Mouse (Mus musculus): ENCODE measurements around the gene Srsf10.

Gene Srsf10

DNA sequence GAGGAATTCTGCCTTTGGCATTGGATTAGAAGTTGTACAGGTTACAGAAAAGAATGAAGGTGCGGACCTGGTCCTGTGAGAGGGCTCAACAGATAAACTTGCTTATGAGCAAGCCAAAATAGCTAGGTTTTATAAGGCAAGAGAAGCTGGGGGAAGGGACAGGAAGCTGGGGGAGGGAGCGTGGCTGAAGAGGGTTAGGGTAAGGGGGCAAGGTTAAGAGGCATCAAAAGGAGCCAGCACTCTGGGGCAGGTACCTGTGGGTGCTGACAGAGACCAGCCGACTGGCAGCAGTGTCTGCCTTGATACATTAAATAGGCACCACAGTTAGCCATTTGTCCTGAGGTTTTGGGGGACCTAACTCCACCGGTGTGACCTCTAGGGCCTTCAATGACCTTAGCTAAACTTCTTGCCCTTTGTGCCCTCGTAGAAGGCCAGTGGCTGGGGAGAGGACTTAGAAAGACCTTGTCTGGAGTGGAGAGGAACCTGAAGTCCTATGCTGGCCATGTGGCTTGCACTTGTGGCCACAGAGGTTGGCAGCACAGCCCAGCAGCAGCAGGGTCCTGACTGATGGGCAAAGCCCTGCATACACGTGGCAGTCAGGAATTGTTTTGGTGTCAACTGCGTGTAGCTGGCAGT is 28.5 kb downstream of the Srsf10 start:
- in situ Hi-C loops (cut with MboI, MseI), result no loop called here

DNA sequence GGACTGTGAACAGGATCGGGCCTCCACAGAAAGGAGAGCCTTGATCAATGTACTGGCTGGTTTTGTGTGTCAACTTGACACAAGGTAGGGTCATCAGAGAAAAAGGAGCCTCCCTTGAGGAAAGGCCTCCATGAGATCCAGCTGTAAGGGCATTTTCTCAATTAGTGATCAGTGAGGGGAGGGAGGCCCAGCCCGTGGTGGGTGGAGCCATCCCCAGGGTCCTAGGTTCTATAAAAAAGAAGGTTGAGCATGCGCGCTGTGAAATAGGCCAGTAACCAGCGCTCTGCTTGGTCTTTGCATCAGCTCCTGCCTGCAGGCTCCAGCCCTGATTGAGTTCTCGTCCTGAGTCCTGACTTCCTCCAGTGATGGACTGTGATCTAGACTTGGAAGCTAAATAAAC is 29.0 kb downstream of the Srsf10 start:
- in situ Hi-C loops (cut with MboI, MseI), result no loop called here

DNA sequence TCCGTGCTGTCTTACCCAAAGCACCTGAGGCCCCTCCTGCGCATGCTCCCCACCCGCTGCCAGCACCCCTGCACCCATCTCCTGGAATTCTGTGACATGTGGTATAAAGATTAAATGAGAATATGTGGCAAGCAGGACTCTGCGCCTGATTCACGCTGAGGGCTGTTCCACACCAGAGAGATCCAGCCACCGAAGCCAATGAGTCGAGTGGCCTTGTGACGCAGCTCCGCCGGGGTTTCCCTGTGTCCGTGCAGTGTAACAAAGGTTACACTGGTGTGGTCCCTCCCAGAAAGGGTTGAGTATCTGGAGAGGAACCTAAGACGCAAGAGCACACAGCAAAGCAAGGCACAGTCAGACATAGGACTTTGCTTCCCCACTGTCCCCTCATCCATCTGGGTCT is 30.1 kb downstream of the Srsf10 start:
- in situ Hi-C loops (cut with MboI, MseI), result loop anchor here (5.0 kb wide), 1 partner anchor 42 kb away; no protein-coding TSS in a partner anchor

DNA sequence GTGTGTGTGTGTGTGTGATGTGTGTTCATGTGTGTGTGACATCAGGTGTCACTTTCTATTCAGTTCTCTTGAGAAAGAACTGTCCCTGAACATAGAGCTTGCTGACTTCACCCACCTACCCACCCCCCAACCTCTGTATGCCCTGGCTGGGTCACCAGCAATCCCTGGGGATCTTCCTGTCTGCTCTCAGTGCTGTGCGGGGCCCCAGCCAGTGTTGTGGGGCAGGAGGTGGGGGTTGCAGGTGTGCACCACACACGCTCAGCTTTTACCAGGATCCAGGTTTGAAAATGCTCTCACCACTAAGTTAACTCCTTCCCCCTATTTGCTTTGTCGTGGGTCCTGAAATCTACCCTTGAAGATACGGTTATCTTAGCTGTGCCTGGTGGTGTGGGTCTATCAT is 30.6 kb downstream of the Srsf10 start:
- in situ Hi-C loops (cut with MboI, MseI), result loop anchor here (5.0 kb wide), 1 partner anchor 41 kb away; no protein-coding TSS in a partner anchor

DNA sequence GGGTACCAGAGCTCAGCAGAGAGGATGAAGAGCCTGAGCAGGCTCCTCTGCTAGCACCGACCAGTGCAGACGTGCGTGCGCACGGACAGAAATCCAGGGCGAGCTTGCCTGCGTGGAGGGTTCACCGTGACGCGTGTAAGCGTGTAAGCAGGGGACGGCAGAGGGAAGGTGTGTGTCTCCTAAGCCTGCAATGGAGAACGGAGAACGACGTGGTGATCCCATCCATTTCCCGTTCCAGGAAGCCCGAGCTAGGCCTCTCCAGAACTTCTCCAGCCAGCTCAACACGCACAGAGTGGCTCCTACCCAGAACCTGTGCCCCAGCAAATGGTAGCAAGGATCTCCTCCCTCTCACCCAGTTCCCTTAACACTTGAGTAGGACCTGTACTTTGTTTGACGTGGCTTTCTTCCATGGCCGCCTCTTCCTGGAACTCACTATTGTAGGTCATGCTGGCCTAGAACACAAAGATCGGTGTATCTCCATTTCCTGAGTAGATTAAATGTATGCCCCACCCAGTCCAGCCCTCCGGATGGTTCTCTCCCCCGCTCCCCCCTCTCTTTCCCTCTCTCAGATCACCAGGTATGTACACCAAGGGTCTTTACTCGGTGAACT is 33.0 kb downstream of the Srsf10 start:
- in situ Hi-C loops (cut with MboI, MseI), result loop anchor here (5.0 kb wide), 1 partner anchor 39 kb away; no protein-coding TSS in a partner anchor

DNA sequence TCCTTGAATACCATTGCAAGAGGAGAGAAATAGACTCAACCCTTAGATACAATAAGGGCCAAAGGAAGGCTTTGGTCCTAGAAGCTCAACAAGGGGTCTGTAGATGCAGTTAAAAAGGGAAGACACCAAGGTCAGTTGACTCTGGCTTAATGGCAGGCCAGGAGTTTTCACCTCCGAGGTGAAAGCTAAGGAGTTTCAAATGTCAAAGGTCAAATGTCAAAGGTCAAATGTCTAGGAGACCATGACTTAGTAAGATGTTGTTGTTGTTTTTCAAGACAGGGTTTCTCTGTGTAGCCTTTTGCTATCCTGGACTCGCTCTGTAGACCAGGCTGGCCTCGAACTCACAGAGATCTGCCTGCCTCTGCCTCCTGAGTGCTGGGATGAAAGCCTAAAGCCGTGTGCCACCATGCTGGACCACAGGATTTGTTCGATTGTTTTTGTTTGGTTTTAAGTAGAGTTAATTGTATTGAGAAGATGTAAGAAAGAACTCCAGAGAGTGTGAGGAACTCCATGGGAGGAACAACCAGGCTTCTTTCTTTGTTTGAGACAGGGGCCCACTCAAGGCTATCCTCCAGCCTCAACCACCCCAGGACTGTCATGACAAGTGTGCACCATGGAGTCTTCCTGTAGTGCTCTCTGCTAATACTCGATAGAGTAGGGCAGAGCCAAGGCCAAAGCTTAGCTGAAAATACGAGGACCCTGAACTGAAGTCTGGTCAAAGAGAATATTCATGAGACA is 33.8 kb downstream of the Srsf10 start:
- in situ Hi-C loops (cut with MboI, MseI), result loop anchor here (5.0 kb wide), 1 partner anchor 38 kb away; no protein-coding TSS in a partner anchor

DNA sequence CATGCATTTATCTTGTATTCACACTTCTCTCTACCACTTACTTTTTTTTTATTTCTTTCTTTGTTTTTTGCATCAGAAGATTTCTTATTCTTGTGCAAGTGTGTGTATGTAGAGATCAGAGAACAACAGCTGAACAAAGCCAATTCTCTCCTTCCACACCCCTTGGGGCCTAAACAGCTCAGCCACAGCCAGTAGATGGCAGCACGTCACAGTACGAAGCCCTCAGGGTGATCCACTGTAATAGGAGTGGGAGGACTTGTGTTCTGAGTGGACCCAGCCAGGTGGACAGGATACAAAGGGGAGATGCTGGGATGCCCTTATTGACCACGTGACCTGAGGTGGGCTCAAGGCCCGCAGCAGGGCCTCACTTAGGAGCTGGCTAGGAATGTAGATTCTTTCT is 34.3 kb downstream of the Srsf10 start:
- in situ Hi-C loops (cut with MboI, MseI), result loop anchor here (5.0 kb wide), 1 partner anchor 37 kb away; no protein-coding TSS in a partner anchor

DNA sequence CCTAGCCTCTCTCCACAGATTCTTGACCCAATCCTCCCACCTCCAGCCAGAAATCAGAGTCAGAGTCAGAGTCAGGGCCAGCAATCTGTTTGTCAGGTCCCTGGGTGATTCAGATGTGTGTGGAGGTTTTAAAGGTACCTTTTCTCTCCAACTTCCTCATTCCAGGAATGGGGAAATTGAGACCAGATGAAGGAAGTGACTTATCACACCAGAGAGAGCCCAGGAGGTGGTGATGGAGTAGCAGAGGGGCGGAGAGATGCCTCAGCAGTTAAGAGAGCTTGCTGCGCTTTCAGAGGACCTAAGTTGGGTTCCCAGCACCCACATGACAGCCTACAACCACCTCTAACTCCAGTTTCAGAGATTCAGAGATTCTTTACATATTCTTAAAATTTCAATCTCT is 36.0 kb downstream of the Srsf10 start:
- in situ Hi-C loops (cut with MboI, MseI), result no loop called here

DNA sequence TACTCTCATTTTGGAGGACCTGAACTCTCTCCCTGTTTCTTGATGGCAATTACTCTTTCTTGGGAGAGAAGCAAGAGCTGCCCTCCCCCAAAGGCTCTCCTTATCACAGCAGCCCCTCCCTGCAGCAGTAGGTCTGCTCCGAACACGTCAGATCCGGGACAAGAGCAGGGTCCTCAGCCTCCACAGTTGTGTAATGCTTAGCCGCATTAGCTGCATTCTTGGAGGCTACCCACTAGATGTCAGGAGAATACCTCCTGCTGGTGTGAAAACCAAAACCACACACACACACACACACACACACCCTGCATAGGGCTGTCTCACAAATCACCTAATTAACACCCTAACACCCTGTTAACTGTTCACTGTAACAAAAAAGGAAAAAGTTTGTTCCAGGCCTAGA is 37.3 kb downstream of the Srsf10 start:
- in situ Hi-C loops (cut with MboI, MseI), result no loop called here

DNA sequence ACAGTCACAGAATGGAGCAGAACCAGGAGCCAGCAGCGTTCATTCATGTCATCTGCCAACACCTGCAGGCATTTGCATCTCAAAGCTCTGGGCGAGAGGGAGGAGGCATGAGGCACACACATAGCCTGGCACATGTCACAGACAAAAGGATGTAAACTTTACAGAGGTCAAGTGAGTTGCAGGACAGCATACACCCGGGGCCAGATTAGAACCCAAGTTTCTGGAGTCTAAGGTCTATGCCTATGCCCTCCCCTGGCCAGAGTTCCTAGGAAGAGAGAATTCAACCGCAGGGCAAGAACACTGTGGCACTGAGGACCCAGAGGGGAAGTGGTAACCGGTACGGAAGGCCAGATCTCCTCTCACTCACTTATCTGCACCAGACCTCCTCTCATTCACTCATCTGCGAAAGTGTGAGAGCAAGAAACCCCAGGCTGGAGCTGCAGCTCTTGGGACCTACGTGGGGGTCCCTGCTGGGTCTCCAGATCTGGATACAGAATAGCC is 39.6 kb downstream of the Srsf10 start, which contains the start of gene Cnr2:
TSS of gene Cnr2 (plus strand) at position 324 of the 501 bp plus-strand sequence.
- in situ Hi-C loops (cut with MboI, MseI), result no loop called here

DNA sequence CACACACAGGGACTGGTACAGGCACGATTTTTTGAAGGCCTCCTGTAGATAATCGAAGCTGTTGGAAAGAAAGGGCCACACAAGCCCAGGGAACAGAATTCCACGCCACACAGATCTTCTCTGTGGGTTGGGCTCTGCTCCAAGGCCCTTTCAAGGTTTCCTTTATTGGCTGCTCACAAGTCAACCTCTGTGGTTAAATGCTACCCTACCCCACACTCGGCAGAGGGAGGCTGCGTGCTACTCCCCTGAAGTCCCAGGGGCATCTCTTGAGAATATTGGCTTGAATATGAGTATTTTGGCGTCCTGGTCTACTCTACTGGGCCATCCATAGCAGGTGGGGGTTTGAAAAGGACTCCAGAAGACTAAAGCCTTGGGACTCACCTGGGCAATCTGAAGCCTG is 40.6 kb downstream of the Srsf10 start:
- in situ Hi-C loops (cut with MboI, MseI), result no loop called here

DNA sequence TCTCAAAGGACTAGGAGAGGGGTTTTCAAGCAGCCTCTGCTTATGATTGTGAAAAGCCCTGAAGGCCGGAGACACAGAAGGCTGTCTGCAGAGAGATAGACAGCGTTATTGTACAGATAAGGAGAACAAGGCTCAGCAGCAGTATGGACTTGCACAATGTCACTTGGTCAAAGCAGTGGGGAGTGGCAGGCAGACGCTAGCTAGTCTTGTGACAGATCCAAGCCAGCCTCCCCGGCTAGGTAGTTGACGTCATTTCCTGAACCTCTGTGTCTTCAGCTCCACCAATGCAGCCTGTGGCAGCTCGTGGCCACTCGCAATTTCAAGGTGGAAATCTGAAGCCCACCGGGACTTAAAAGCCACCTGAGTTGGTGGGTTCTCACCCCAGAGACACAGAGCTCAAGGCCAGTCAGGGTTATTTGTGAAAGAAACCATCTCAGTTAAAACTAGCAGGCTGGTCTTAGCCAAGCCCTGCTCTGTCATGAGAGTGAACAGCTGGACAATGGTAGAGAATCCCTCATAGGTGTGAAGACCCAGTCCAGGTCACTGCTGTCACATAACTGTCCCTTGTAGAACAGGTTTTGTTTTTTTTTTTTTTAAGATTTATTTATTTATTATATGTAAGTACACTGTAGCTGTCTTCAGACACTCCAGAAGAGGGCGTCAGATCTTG is 43.0 kb downstream of the Srsf10 start:
- in situ Hi-C loops (cut with MboI, MseI), result no loop called here

DNA sequence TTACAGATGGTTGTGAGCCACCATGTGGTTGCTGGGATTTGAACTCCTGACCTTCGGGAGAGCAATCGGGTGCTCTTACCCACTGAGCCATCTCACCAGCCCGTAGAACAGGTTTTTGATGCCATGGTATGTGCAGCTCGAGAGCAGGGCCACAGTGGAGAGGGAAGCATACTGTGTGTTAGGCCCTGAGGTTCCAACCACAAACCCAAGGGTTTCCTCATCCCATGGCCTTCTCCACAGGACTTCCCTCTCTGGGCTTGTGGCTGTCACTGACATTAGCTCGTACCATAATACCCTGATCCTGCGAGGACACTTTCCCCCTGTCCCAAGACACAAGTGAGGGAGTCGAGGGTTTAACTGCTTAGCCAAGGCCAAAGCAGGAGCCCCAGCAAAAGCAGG is 43.5 kb downstream of the Srsf10 start:
- in situ Hi-C loops (cut with MboI, MseI), result no loop called here

DNA sequence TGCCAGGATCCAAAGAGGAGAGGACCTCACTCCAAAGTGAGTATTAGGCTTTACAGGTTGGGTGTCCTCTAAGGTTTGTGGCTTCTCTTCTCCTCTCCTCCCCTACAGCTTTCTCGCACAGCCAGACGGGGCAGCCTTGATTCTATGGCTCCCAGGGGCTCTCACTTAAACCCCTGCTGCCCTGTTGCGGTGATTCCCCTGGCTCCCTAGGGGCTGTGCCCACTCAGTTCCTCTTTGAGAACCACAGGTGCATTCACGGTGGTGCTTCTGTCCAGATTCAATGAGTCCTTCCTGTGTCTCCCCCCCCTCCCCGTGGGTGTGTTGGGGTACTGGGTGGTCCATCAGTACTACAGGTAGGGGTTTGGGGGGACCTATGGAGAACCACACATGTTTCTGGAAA is 44.5 kb downstream of the Srsf10 start:
- in situ Hi-C loops (cut with MboI, MseI), result no loop called here

DNA sequence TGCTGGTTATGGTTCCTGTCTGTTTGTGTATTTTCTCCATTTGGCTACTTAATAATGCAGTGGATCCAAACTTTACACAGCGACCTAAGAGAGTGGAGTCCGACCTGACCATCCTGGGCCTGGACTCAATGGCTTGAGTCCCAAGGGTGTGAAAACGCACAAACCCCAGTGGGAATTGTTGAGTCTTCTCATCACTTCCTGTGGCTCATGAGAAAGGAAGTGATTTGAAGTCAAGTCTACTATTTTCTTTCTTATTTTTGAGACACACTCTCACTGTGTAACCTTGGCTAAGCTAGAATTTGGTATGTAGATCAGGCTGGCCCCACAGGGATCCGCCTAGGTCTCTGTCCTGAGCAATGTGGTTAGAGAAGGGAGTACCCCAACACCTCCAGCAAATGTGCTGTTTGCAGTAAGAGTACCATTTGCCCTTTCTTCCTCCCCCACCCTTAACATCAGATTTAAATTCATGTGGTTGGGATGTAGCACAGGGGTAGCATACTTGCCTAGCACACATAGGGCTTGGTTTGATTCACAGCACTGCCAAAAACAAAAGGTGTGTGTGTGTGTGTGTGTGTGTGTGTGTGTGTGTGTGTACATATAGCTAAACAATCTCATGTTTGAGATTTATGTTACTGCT is 47.2 kb downstream of the Srsf10 start:
- in situ Hi-C loops (cut with MboI, MseI), result no loop called here

DNA sequence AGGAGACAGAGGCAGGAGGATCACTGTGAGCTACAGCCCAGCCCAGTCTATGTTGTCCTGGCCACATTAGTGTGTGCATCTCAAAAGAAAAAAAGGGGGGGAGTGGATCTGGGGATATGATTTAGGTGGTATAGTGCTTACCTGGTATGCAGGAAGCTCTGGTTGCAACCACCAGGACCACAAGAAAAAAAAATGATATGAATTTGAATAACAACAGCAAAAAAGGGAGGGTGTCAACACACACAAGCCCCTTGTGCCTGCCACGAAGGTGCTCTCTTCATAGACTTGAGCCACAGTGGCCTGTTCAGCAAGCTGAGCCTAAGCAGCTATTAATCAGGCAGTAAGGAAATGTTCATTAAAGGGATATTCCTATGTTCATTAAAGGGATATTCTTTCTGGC is 49.3 kb downstream of the Srsf10 start:
- in situ Hi-C loops (cut with MboI, MseI), result no loop called here

DNA sequence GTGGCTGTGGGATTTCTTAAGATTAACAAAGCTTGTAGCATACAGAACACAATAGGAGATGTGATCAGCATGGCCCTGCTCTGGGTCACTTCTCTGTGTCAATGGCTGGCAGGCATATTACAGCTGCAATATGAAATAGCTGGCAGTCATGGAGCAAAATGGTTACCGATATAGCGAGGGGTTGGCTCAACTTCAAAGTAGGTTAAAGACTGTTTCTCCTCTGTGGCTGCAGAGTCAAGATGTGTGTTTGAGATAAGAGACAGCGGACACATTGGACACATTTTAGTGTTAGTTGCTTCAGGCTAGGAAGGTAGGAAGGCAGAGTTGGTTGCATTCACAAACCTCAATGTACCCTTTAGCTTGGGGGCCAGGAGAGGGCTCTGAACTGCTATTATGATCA is 51.1 kb downstream of the Srsf10 start:
- in situ Hi-C loops (cut with MboI, MseI), result no loop called here

DNA sequence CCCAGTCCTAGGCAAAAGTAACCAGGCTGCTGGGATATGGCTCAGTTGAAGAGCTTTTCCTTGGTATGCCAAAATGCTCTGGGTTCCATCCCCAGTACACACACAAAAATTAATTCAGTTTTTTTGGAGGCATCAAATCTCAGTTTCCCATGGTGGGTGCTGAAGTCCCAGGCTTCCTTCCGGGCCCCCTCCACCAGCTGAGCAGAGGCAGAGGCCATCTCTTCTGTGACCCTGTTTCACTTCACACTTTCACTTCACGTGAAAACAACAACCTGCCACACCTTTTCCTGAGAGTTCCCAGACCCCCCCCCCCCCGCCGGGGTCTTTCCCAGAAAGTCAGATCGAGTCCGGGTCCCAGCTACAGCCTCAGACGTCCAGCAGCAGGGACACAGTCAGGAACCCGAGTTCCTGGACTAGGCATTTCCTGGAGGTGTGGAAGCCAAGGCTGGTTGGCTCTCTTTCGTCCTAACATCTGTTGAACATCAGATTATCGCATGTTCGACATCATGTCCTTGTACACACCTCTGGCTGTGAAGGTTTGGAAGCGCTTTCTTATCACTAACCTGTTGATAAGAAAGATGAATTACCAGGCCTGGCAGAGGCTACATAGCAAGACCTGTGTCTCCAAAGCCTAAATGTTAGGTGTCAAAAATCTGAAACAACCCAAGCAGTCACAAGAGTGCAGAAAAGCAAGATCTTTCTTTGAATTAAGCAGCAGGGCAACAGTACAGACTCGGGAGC is 53.9 kb downstream of the Srsf10 start:
- in situ Hi-C loops (cut with MboI, MseI), result no loop called here

DNA sequence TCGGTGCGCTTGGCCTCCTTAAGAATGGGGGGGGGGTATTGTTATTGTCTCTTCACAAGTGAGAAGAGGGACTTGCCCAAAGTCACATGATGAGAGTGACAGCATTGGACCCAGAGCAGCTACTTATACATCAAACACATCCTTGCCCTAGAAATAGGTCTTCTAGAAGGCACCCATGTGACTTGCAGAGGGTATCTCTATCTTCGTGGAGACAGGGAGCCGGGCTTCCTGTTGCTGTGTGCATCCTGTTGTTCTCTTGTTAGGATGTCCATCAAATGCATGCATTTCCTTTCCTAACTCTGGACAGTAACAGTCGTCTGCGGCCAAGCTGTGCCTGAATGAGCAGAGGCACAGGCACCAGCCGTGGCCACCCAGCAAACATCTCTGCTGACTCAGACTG is 56.0 kb downstream of the Srsf10 start:
- in situ Hi-C loops (cut with MboI, MseI), result no loop called here

DNA sequence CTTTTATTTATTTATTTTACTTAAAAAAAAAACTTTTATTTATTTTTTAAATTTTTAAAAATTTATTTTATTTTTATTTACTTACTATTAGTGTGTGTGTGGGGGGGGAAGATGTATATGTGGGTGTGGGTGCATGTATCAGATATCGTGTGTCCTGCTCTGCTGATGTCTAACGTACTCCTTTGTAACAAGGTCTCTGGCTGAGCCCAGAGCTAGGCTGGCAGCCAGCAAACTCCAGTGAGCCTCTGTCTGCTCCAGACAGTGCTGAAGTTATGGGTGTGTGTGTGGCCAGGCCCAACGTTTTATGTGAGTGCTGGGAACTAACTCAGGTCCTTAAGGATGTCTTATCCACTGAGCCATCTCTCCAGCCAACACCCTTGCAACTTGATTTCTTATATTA is 56.6 kb downstream of the Srsf10 start:
- in situ Hi-C loops (cut with MboI, MseI), result no loop called here

DNA sequence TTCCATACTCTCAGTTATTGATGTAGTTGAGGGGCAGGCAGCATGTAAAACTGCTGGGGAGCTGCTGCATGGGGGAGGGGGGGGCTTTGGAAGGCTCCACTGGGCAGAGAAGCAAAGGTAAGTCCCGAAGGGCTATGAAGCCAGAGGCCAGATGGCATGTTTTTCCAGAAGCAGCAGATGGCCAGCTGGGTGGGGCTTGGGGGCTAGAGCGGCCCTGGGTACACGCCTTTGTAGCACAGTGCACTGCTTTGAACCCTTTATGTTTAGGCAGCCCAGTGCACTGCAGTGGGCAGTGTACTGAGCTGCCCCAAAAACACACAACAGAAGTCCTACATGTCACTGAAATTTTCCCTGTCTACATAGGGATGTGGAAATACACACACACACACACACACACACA is 57.3 kb downstream of the Srsf10 start:
- in situ Hi-C loops (cut with MboI, MseI), result no loop called here
